Mouse (Mus musculus) forebrain, embryonic 15.5 days (tissue): Measurements from ENCODE around the gene Gm6356. TPM values are rescaled to one million over a fixed set of nuclear protein-coding genes. Genes with fewer than 3 reads are reported as not detected.
"Not testable (repeated sequence)": the region's sequence is repeated elsewhere in the genome, so short reads cannot be mapped to it uniquely, and the experiment has no call there.

Experiments
- ATAC-seq: fragments of 200-750 bp; cut with Nextera tagmentation; replicated peaks from 2 replicates; pipeline ENCODE4 v1.8.0; 2017; ENCODE audit warnings: mild to moderate bottlenecking, moderate TSS enrichment, moderate library complexity
- H3K27ac ChIP-seq: fragments of 300-500 bp; sonication (generic); replicated peaks from 2 replicates; pipeline ENCODE4 v1.5.1; 2015; ENCODE audit warnings: mild to moderate bottlenecking, inconsistent platforms
- H3K27me3 ChIP-seq: fragments of 300-500 bp; sonication (generic); 2 replicates; pipeline ENCODE4 v1.6.1; 2015; ENCODE audit warnings: inconsistent platforms
- H3K36me3 ChIP-seq: fragments of 300-500 bp; sonication (generic); 2 replicates; pipeline ENCODE4 v1.6.1; 2015; ENCODE audit warnings: mild to moderate bottlenecking, inconsistent platforms
- H3K4me1 ChIP-seq: fragments of 300-500 bp; sonication (generic); 2 replicates; pipeline ENCODE4 v1.6.1; 2015; ENCODE audit warnings: inconsistent platforms
- H3K4me2 ChIP-seq: fragments of 300-500 bp; sonication (generic); replicated peaks from 2 replicates; pipeline ENCODE4 v1.6.1; 2015; ENCODE audit warnings: mild to moderate bottlenecking, inconsistent platforms
- H3K4me3 ChIP-seq: fragments of 300-500 bp; sonication (generic); 2 replicates; pipeline ENCODE4 v1.5.1; 2015; ENCODE audit warnings: mild to moderate bottlenecking, inconsistent platforms
- H3K9ac ChIP-seq: fragments of 300-500 bp; sonication (generic); replicated peaks from 2 replicates; pipeline ENCODE4 v1.6.1; 2015; ENCODE audit warnings: mild to moderate bottlenecking, inconsistent platforms
- H3K9me3 ChIP-seq: fragments of 300-500 bp; sonication (generic); 2 replicates; pipeline ENCODE4 v1.6.1; 2016; ENCODE audit warnings: inconsistent platforms
- WGBS: fragments of 180-500 bp; shearing (Covaris S2); methylation state at CpG from one replicate; pipeline ENCODE4 v1.1.7; 2015; ENCODE audit warnings: mixed read lengths; 5-methylcytosine and 5-hydroxymethylcytosine counted together
- polyA plus RNA-seq: library from polyadenylated mRNA; unstranded; fragments of >200 nt; fragmentation: Nextera tagmentation; extraction: Ambion mirVana; gene quantifications from 2 replicates; pipeline ENCODE4 v1.2.1, GENCODE M21; 2015

Gene Gm6356
- polyA plus RNA-seq, result not detected in 2 replicates

DNA sequence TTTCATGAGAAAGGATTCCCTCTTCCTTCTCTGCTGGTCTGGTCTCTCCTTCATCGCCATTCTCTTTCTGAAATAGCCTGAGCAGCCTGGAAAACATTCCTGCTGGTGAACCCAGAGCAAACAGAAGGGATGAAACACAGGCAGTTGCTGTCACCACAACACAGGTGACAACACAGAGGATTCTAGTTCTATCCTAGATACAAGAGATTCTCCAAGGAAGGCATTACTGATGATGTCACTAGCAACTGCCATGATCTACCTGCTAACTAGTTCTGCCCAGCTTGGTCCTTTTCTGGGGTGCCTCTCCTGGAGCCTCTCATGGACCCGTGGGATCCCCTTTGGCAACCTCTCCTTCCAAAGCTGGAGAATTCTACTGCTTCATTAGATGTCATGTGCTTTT, at the start of gene Gm6356:
Gm6356 (minus strand) TSS at position 101 of the 400 bp plus-strand sequence.
- not testable (repeated sequence) for H3K27ac ChIP-seq, H3K4me2 ChIP-seq, H3K4me1 ChIP-seq, H3K9ac ChIP-seq, H3K36me3 ChIP-seq, ATAC-seq, H3K27me3 ChIP-seq, H3K9me3 ChIP-seq, H3K4me3 ChIP-seq
- WGBS, result 50% methylated on average over 1 of the region's 2 CpGs

Other genes with a start within 250 kb of the Gm6356 start
- 9.8 and 11.7 TPM in 2 replicates for gene Gm3636, start 231.5 kb downstream of the Gm6356 start, polyA plus RNA-seq
- not detected in 2 replicates for gene Gm8362, start 199.4 kb downstream of the Gm6356 start, polyA plus RNA-seq
- not detected in 2 replicates for gene Gm3642, start 133.5 kb downstream of the Gm6356 start, polyA plus RNA-seq
- 6.3 and 7.3 TPM in 2 replicates for gene Gm3667, start 83.9 kb downstream of the Gm6356 start, polyA plus RNA-seq
- 2.3 TPM in 2 replicates for gene Gm10406, start 53.6 kb upstream of the Gm6356 start, polyA plus RNA-seq
- not detected in 2 replicates for gene Gm3685, start 71.2 kb upstream of the Gm6356 start, polyA plus RNA-seq
- 2.7 and 4.8 TPM in 2 replicates for gene Gm3696, start 126.8 kb upstream of the Gm6356 start, polyA plus RNA-seq
- not detected in 2 replicates for gene Gm6676, start 151.6 kb upstream of the Gm6356 start, polyA plus RNA-seq
- gene Gm3512, start 200.7 kb upstream of the Gm6356 start, polyA plus RNA-seq, result 6.6 and 7.4 TPM in 2 replicates
- gene Gm16434, start 220.7 kb upstream of the Gm6356 start, polyA plus RNA-seq, result not detected in 2 replicates